Mouse (Mus musculus): ENCODE measurements at regions not wholly inside any gene's neighbourhood (a gene's known extent, or its start where the extent isn't known, plus 50 kb on each side); places are given as distances from the start of the nearest gene placed in this dataset.

DNA sequence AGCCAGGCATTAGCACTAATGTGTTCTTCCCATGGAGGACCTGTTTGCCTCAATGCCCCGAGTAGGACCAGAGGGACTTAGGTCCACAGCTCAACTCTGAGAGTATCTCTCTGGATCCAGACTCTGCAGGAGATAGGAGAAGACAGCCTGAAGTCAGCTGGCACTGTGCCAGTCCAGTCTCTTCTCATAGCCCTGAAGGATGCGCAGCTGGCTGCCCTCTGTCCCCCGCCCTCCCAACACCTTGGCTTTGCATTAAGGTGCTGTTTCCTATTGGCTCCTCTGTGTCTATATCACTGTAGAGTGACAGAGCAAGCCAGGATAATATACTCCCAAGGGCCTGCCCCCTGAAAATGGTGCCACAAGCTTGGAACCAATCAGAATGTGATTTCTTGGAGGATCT, 87.7 kb downstream of the Eif4e start:
- no peak overlapping the region for H3K27ac ChIP-seq (ENCODE audit: insufficient read depth, low read depth)
- no peaks in the 10 kb centered on the region for H3K79me2 ChIP-seq (replicated peaks; ENCODE audit: control insufficient read depth, extremely low read depth, insufficient read depth, poor library complexity, severe bottlenecking)
- in situ Hi-C loops (cut with MboI; ENCODE audit: low pct_ligation_motif_present, low pct_unique_long_range_greater_than_20kb, low sequenced_read_pairs) = loop anchor here (25.0 kb wide), 1 partner anchor 299 kb away; no protein-coding TSS in a partner anchor
- no peak overlapping the region for H3K4me3 ChIP-seq (replicated peaks in 1 of 3; ENCODE audit: low read depth in 2 of 3, low read length in 2 of 3, poor library complexity in 1 of 3)
- no peaks in the 10 kb centered on the region for H3K4me1 ChIP-seq (ENCODE audit: control insufficient read depth in 1 of 2, insufficient read depth in 2 of 2)
- H3K9me3 ChIP-seq (replicated peaks; ENCODE audit: low read length) = no peaks in the 10 kb centered on the region
- H3K9ac ChIP-seq (ENCODE audit: insufficient read depth, low read depth) = no peak overlapping the region
- H3K36me3 ChIP-seq (replicated peaks in 1 of 2; ENCODE audit: control insufficient read depth in 1 of 2, insufficient read depth in 1 of 2, low read length in 1 of 2) = no peaks in the 10 kb centered on the region
- no peaks in the 10 kb centered on the region for H3K27me3 ChIP-seq (replicated peaks)
- dilution Hi-C loops (cut with MboI; ENCODE audit: extremely low pct_ligation_motif_present, extremely low pct_unique_long_range_greater_than_20kb, low sequenced_read_pairs) = no loop called here
- TF ChIP-seq NELFE (IDR thresholded peaks at IDR 0.05; ENCODE audit: low read depth, low read length) = no peak
- TF ChIP-seq HCFC1 (IDR thresholded peaks at IDR 0.05; ENCODE audit: low read depth, low read length) = no peak
- TF ChIP-seq E2F4 (IDR thresholded peaks at IDR 0.05; ENCODE audit: insufficient replicate concordance, low read depth, low read length) = no peak
- no peak for TF ChIP-seq MAFK (IDR thresholded peaks at IDR 0.05; ENCODE audit: insufficient replicate concordance, low read length)
- no peak for TF ChIP-seq MAX (IDR thresholded peaks at IDR 0.05; ENCODE audit: low read length)
- TF ChIP-seq TBP (conservative IDR thresholded peaks at IDR 0.05; ENCODE audit: low read depth, low read length) = no peak
- TF ChIP-seq USF2 (conservative IDR thresholded peaks at IDR 0.05; ENCODE audit: low read depth, low read length) = no peak
- no peak for TF ChIP-seq CHD2 (IDR thresholded peaks at IDR 0.05; ENCODE audit: low read length)
- no peak for TF ChIP-seq ZNF384 (IDR thresholded peaks at IDR 0.05; ENCODE audit: low read depth, low read length)
- no peak for DNase-seq (ENCODE audit: extremely low read depth)
- H3K4me2 ChIP-seq (ENCODE audit: insufficient read depth, low read depth, poor library complexity, severe bottlenecking) = no peak overlapping the region

GRCm38 (mm10) chr3:138614899-138615298, 88.9 kb downstream of the Eif4e start:
- peak; percentile 24 for DNase-seq (ENCODE audit: extremely low read depth)
- no peaks in the 10 kb centered on the region for H3K36me3 ChIP-seq (replicated peaks in 1 of 2; ENCODE audit: control insufficient read depth in 1 of 2, insufficient read depth in 1 of 2, low read length in 1 of 2)
- in situ Hi-C loops (cut with MboI; ENCODE audit: low pct_ligation_motif_present, low pct_unique_long_range_greater_than_20kb, low sequenced_read_pairs) (loop anchor here (25.0 kb wide), 1 partner anchor 297 kb away; no protein-coding TSS in a partner anchor), dilution Hi-C loops (cut with MboI; ENCODE audit: extremely low pct_ligation_motif_present, extremely low pct_unique_long_range_greater_than_20kb, low sequenced_read_pairs) (no loop called here)
- TF ChIP-seq HCFC1 (IDR thresholded peaks at IDR 0.05; ENCODE audit: low read depth, low read length) (no peak), CHD2 (IDR thresholded peaks at IDR 0.05; ENCODE audit: low read length) (no peak), GABPA (IDR thresholded peaks at IDR 0.05; ENCODE audit: insufficient replicate concordance, low read depth, low read length) (no peak), SMC3 (IDR thresholded peaks at IDR 0.05; ENCODE audit: low read depth, low read length) (peak; percentile 71), RCOR1 (conservative IDR thresholded peaks at IDR 0.05; ENCODE audit: low read depth, low read length) (no peak), RAD21 (IDR thresholded peaks at IDR 0.05; ENCODE audit: low read depth, low read length) (peak; percentile 81), CTCF (conservative IDR thresholded peaks at IDR 0.05 in 1 of 2, IDR thresholded peaks at IDR 0.05 in 1 of 2; ENCODE audit: low read depth in 2 of 2, low read length in 2 of 2) (peak in 1 of 2 experiments; percentile 79; a peak in 2 of 4 replicates), CHD1 (IDR thresholded peaks at IDR 0.05; ENCODE audit: low read depth, low read length) (no peak), POLR2AphosphoS2 (IDR thresholded peaks at IDR 0.05; ENCODE audit: low read depth, low read length) (no peak)
- no peaks in the 10 kb centered on the region for H3K27me3 ChIP-seq (replicated peaks)
- no peak overlapping the region for H3K9ac ChIP-seq (ENCODE audit: insufficient read depth, low read depth)
- no peak overlapping the region for H3K4me2 ChIP-seq (ENCODE audit: insufficient read depth, low read depth, poor library complexity, severe bottlenecking)
- H3K4me1 ChIP-seq (ENCODE audit: control insufficient read depth in 1 of 2, insufficient read depth in 2 of 2) = no peaks in the 10 kb centered on the region
- no peak overlapping the region for H3K4me3 ChIP-seq (replicated peaks in 1 of 3; ENCODE audit: low read depth in 2 of 3, low read length in 2 of 3, poor library complexity in 1 of 3)
- no peaks in the 10 kb centered on the region for H3K9me3 ChIP-seq (replicated peaks; ENCODE audit: low read length)
- H3K79me2 ChIP-seq (replicated peaks; ENCODE audit: control insufficient read depth, extremely low read depth, insufficient read depth, poor library complexity, severe bottlenecking) = no peaks in the 10 kb centered on the region
- no peak overlapping the region for H3K27ac ChIP-seq (ENCODE audit: insufficient read depth, low read depth)

Data from CH12.LX (cell line).